Comparison of ENCODE assay signal across 10 mouse cellular contexts in the genomic region with DNA sequence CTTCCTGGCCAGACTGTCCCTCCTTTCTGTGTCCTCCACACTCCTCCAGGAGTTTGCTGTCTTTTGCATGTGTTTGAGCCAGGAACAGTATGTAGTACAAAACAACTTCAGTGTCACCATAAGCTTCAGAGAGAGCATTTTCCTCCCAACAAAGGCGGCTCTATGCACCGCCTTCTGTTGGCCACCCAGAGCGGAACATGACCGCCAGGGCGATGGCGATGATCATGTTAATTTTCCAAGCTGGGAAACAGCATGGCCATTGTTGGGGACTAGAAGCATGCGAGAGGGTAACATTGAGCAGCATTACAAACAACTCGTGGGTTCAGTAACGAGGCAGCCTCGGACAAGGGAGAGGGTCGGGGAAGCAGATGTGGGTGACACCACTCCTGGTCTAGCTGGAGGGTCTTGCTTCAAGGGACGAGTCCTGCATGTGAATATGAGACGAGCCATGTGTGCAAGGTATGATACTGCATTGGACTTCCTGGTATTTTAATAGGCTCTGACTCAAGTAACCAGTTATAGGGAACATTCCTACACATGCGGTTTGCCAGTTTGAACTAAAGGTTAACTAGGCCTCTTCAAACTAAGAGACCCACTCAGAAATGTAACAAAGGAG. TPM values are rescaled to one million over a fixed set of nuclear protein-coding genes. Genes with fewer than 3 reads are reported as not detected.
A peak's percentile ranks its signal among the peaks of the same experiment; 100 is the strongest.
DNase-seq lines count a peak whose midpoint lies in the region; ATAC-seq and TF ChIP-seq lines count a peak whose summit lies in the region.
"Had no signal": no experiment of that assay in that cellular context is flagged by ENCODE, and none has a peak within 500 bp of the region (broad histone marks: within the 10 kb centered on the region; RNA-seq: fewer than 3 reads in every experiment).

No protein-coding gene starts in this region.

- no peaks in the 10 kb centered on the region for H3K27me3 ChIP-seq in kidney, adult 2 months (replicated peaks; ENCODE audit: control insufficient read depth, insufficient read depth, low read length)
- H3K27me3 ChIP-seq in hindbrain, embryonic 12.5 days: no peaks in the 10 kb centered on the region
- H3K27me3 ChIP-seq in midbrain, embryonic 14.5 days (ENCODE audit: control insufficient read depth, insufficient read depth, low read length): no peaks in the 10 kb centered on the region

- ATAC-seq in hindbrain, embryonic 12.5 days (ENCODE audit: low FRiP score): peak; percentile 49
- ATAC-seq in midbrain, embryonic 14.5 days (ENCODE audit: low FRiP score, low TSS enrichment): no peak

- no peak overlapping the region for H3K27ac ChIP-seq in kidney, adult 2 months (ENCODE audit: insufficient read depth, low read depth, low read length)
- H3K27ac ChIP-seq in hindbrain, embryonic 12.5 days: 0 out of 2 replicates have a peak overlapping the region, but pooled peaks have one; percentile 30
- H3K27ac ChIP-seq in midbrain, embryonic 14.5 days (replicated peaks; ENCODE audit: low read depth, low read length): no peak overlapping the region

- WGBS in kidney, adult 2 months: 75% methylated on average over 14 of the region's 14 CpGs
- WGBS in hindbrain, embryonic 12.5 days: 57% methylated on average over 14 of the region's 14 CpGs
- WGBS in midbrain, embryonic 14.5 days: 57% methylated on average over 14 of the region's 14 CpGs

- no peak for TF ChIP-seq CTCF in kidney, adult 2 months (conservative IDR thresholded peaks at IDR 0.05; ENCODE audit: insufficient read depth, insufficient read length, low read depth, low read length)

- peaks cover 9% of the 10 kb centered on the region; the same call in 1 of the 2 replicates for H3K4me1 ChIP-seq in kidney, adult 2 months (ENCODE audit: control insufficient read depth, insufficient read depth, low read length)
- peaks cover 5% of the 10 kb centered on the region for H3K4me1 ChIP-seq in hindbrain, embryonic 12.5 days
- no peaks in the 10 kb centered on the region for H3K4me1 ChIP-seq in midbrain, embryonic 14.5 days (ENCODE audit: control insufficient read depth, insufficient read depth, low read length)

- H3K4me3 ChIP-seq in kidney, adult 2 months (ENCODE audit: insufficient read depth, low read depth, low read length): no peak overlapping the region
- no peak overlapping the region for H3K4me3 ChIP-seq in hindbrain, embryonic 12.5 days
- no peak overlapping the region for H3K4me3 ChIP-seq in midbrain, embryonic 14.5 days (replicated peaks; ENCODE audit: low read depth, low read length)

- H3K36me3 ChIP-seq in kidney, adult 2 months (ENCODE audit: control insufficient read depth, insufficient read depth, low read length): no peaks in the 10 kb centered on the region
- H3K36me3 ChIP-seq in hindbrain, embryonic 12.5 days: no peaks in the 10 kb centered on the region
- no peaks in the 10 kb centered on the region for H3K36me3 ChIP-seq in midbrain, embryonic 14.5 days (ENCODE audit: control insufficient read depth, insufficient read depth, low read length)

- TF ChIP-seq POLR2A in kidney, adult 2 months (IDR thresholded peaks at IDR 0.05; ENCODE audit: low read depth, low read length): no peak

- H3K4me2 ChIP-seq in hindbrain, embryonic 12.5 days (replicated peaks): no peak overlapping the region
- no peak overlapping the region for H3K4me2 ChIP-seq in midbrain, embryonic 14.5 days (ENCODE audit: low read length)

- H3K9ac ChIP-seq in hindbrain, embryonic 12.5 days: no peak overlapping the region
- H3K9ac ChIP-seq in midbrain, embryonic 14.5 days (replicated peaks; ENCODE audit: low read length): no peak overlapping the region

- DNase-seq in kidney, adult 18-20 months: peak; percentile 29
- DNase-seq in kidney, adult 2 months: no peak
- peak; percentile 26 for DNase-seq in brain, adult 2 months (ENCODE audit: low read depth, low spot score)
- peak; percentile 48 for DNase-seq in midbrain, embryonic 14.5 days
- no peak for DNase-seq in yolk sac, embryonic 10.5 days (ENCODE audit: low spot score)
- DNase-seq in lung, postnatal 25 days (ENCODE audit: low spot score): no peak
- no peak for DNase-seq in frontal cortex, postnatal 25 days (ENCODE audit: low spot score in 2 of 2)
- DNase-seq: lung, postnatal 14 days; thymus, adult 2 months had no signal

- no peaks in the 10 kb centered on the region for H3K9me3 ChIP-seq in hindbrain, embryonic 12.5 days (replicated peaks)
- H3K9me3 ChIP-seq in midbrain, embryonic 14.5 days (ENCODE audit: control insufficient read depth, low read length): no peaks in the 10 kb centered on the region

RNA-seq across cellular contexts. Expression of gene Cxcl10, which starts 22.8 kb away (rescaled TPM):
- polyA plus RNA-seq in kidney, adult 2 months (2012; rRNA removed): 10.2 and 16.6 TPM in 2 replicates
- 0.26 and 0.50 TPM in 2 replicates for polyA plus RNA-seq in hindbrain, embryonic 12.5 days (2016; fragmentation: Nextera tagmentation; extraction: Ambion mirVana)
- 3.5 TPM in 1 of 2 replicates, not detected in the other for polyA plus RNA-seq in midbrain, embryonic 14.5 days (2014; fragmentation: Nextera tagmentation; extraction: Ambion mirVana)

RNA-seq across cellular contexts. Expression of gene Art3, which starts 39.8 kb away (rescaled TPM):
- 7.1 and 8.8 TPM in 2 replicates for polyA plus RNA-seq in kidney, adult 2 months (2012; rRNA removed)
- polyA plus RNA-seq in hindbrain, embryonic 12.5 days (2016; fragmentation: Nextera tagmentation; extraction: Ambion mirVana): 4.5 and 5.0 TPM in 2 replicates
- polyA plus RNA-seq in midbrain, embryonic 14.5 days (2014; fragmentation: Nextera tagmentation; extraction: Ambion mirVana): 3.7 and 6.1 TPM in 2 replicates

RNA-seq across cellular contexts. Expression of gene Cxcl9, which starts 43.6 kb away (rescaled TPM):
- polyA plus RNA-seq in kidney, adult 2 months (2012; rRNA removed): 8.2 and 14.6 TPM in 2 replicates
- not detected in 2 replicates for polyA plus RNA-seq in hindbrain, embryonic 12.5 days (2016; fragmentation: Nextera tagmentation; extraction: Ambion mirVana)
- not detected in 2 replicates for polyA plus RNA-seq in midbrain, embryonic 14.5 days (2014; fragmentation: Nextera tagmentation; extraction: Ambion mirVana)

Comparison
In these comparisons a context has a peak if more than half of its experiments do, and no peak if none do; other contexts are left out.
1. DNase-seq: peak in kidney, adult 18-20 months (single experiment), brain, adult 2 months (single experiment) and midbrain, embryonic 14.5 days (single experiment); none in kidney, adult 2 months (single experiment), yolk sac, embryonic 10.5 days (single experiment), lung, postnatal 25 days (single experiment) and frontal cortex, postnatal 25 days (0 of 2).